Mouse (Mus musculus) monocyte, adult 5-6 weeks (primary cell): ENCODE data around the gene Sytl2. TPM values are rescaled to one million over a fixed set of nuclear protein-coding genes. Genes with fewer than 3 reads are reported as not detected.

Source experiments
- ATAC-seq: fragments of 153-309, 156-312 bp; replicated peaks from 2 replicates; pipeline ENCODE4 v1.8.0; 2017; ENCODE audit warnings: mild to moderate bottlenecking; ENCODE audit not compliant: low TSS enrichment, insufficient number of reproducible peaks, severe bottlenecking, poor library complexity, low FRiP score
- total RNA-seq: library from RNA; stranded (forward); fragments of 200-1000, 200-491, 200-594 nt; gene quantifications from 3 replicates; pipeline ENCODE4 v1.2.3, GENCODE M21; 2017

The Sytl2 gene
- total RNA-seq, 1 experiment from 2014 or later = 36.5 TPM

- no peak for ATAC-seq
Observed at GRCm38 (mm10) chr7:90440044-90440443, 138.0 kb downstream of the Sytl2 start.

DNA sequence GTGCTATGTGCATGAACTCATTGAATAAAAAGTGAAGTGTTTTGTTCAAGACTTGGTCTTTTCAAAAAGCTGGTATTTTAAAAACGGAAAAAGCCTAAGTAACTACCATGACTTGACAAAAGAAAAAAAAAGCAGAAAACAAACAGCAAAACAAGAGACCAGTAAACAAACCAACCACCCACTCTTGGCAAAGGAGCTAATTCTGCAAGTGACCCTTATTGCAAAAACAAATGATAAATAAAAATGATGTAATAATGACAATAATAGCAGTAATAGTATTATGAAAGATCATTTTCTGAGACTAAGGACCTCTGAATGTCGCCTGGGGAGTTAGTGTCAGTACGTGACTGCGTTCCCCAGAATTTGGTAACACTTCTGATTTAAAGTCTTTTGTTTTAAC lies 140.0 kb downstream of the Sytl2 start:
- ATAC-seq = no peak

DNA sequence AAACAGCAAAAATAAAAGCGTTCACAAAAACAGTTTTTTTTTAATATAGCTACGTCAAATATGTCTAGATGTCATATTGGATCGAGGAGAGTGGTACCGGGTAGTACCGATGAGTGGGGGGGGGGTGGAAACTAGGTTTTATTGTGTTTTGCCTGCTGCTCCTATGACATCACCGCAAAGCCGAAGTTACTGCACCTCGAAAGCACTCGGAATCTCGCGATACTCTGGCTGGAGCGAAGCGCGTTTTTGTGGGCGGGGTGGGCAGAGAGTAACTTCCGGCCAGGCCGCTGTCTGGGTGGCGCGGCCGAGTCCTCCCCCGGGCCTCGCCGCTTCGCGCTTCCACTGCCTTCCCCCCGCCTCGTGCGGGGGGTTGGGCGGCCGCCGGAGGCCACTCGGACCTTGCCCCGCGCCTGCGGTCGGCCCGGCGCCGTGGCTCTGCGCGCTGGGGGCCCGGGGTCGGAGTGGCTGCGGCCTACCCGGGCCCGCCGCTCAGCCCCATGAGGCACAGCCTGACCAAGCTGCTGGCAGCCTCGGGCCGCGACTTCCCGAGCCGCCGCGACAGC lies 140.5 kb downstream of the Sytl2 start, which contains the start of gene Crebzf:
Gene Crebzf (plus strand): TSS at position 212 of the 563 bp plus-strand sequence.
- ATAC-seq = peak; percentile 94

DNA sequence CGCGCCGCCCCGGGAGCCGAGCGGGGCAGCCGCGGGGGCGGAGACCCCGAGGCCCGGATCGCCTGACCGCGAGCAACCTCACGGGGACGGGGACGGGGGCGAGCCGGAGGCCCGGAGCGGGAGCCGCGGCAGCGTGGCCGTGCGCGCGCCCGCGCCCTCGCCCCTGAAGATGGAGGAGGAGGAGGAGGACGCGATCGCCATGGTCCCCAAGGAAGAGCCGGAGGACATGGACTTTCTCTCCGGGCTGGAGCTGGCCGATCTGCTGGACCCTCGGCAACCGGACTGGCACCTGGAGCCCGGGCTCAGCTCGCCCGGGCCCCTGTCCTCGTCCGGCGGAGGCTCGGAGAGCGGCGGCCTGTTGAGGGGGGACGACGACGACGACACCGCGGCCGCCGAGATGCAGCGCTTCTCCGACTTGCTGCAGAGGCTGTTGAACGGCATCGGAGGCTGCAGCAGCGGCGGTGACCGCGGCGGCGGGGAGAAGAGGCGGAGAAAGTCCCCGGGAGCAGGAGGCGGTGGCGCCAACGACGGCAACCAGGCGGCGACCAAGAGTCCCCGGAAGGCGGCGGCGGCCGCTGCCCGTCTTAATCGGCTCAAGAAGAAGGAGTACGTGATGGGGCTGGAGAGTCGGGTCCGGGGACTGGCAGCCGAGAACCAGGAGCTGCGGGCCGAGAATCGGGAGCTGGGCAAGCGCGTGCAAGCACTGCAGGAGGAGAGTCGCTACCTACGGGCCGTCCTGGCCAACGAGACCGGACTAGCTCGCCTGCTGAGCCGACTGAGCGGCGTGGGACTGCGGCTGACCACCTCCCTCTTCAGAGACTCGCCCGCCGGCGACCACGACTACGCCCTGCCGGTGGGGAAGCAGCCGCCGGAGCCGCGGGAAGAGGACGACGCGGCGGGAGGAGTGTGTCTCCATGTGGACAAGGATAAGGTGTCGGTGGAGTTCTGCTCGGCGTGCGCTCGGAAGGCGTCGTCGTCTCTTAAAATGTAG lies 141.3 kb downstream of the Sytl2 start:
- ATAC-seq = peak; percentile 55

DNA sequence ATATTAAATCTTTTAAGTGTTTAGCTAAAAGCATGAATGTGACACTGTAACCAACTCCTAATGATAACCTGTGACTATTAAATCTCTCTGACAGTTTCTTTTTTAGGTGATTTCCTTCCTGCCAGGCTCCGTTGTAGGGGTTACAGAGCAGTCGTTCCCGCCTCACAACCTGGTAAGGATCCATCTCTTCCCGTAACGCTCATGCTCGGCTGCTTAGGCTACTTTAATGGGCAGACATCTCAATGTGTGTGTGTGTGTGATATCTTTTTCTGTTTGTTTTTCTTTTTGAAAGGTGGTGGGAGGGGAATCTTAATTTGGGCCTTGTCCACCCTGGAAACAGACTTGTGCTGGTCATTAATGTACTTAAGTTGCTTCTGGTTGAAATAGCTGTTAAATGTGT lies 142.2 kb downstream of the Sytl2 start:
- no peak for ATAC-seq

DNA sequence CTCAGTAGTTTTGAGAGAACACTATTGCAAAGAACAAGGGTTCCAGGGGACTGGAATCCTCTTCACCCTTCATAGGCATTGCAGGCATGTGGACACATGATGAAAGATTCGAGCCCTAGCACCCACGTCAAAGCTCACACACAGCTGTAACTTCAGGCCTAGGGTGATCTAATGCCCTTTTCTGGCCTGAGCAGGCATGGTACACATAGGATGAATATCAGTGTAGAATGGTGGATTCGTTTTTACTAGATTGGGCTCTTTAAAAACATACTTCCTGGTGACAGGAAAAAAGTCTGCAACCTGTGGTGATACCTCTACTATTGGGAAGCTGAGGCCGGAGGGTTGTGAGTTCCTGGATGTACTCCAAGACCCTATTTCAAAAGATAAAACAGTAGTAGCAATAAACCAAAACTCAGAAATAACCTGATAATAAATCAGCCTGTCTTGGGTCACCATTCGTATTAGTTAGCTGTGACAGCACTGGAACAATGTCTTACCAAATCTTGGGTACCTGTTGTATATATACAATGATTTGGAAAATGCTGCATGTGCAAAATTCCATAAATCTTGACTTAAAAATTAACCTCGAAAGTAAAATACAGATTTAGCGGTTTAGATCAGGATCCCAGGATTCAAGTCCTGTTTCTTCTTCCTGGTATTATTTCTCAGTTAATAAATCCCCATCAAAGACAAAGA lies 154.2 kb downstream of the Sytl2 start:
- ATAC-seq = no peak

- ATAC-seq = peak; percentile 97
Observed at GRCm38 (mm10) chr7:90456845-90457468, 154.9 kb downstream of the Sytl2 start, which contains the start of gene Tmem126a. Gene Tmem126a, minus strand, starts transcription at chr7:90457229.

- no peak for ATAC-seq
Observed at GRCm38 (mm10) chr7:90457517-90457916, 155.5 kb downstream of the Sytl2 start.

Other genes with a start within 250 kb of the Sytl2 start
- 450 to 531 TPM (median 492 TPM) in 3 replicates for gene Picalm, start 172.0 kb upstream of the Sytl2 start, total RNA-seq
- not detected in 3 replicates for gene Ccdc83, start 36.5 kb upstream of the Sytl2 start, total RNA-seq
- 0.53 to 0.78 TPM in 2 of 3 replicates, not detected in the other for gene Ccdc89, start 124.3 kb downstream of the Sytl2 start, total RNA-seq
- 89.3 to 156 TPM (median 111 TPM) in 3 replicates for gene Crebzf, start 140.5 kb downstream of the Sytl2 start, total RNA-seq
- 25.4 to 47.1 TPM (median 42.7 TPM) in 3 replicates for gene Tmem126a, start 155.0 kb downstream of the Sytl2 start, total RNA-seq
- gene Tmem126b, start 173.7 kb downstream of the Sytl2 start, total RNA-seq = 5.9 to 8.8 TPM (median 8.7 TPM) in 3 replicates
- gene Dlg2, start 174.4 kb downstream of the Sytl2 start, total RNA-seq = 0.96 to 2.9 TPM (median 1.7 TPM) in 3 replicates